ENCODE assay signal across 8 mouse cellular contexts in the genomic region with DNA sequence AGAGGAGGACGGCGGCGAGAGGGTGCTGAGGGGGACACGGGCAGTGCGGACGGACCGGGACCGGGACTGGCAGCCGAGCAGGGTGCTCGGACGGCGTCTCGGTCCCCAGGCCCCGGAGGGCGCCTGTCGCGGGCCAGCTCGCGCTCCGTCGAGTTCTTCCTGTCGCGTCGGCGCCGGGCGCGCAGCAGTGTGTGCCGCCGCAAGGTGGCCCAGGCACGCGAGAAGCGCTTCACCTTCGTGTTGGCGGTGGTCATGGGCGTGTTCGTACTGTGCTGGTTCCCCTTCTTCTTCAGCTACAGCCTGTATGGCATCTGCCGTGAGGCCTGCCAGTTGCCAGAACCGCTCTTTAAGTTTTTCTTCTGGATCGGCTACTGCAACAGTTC. TPM values are rescaled to one million over a fixed set of nuclear protein-coding genes. Genes with fewer than 3 reads are reported as not detected.
A peak's percentile ranks its signal among the peaks of the same experiment; 100 is the strongest.
DNase-seq lines count a peak whose midpoint lies in the region; ATAC-seq and TF ChIP-seq lines count a peak whose summit lies in the region.

No protein-coding gene starts in this region.

- peak overlapping the region; percentile 73 for H3K4me3 ChIP-seq in heart, embryonic 10.5 days
- peak overlapping the region; percentile 42 for H3K4me3 ChIP-seq in intestine, embryonic 15.5 days (replicated peaks)
- H3K4me3 ChIP-seq in olfactory bulb, adult 2 months (ENCODE audit: insufficient read depth, low read depth, low read length): peak overlapping the region; percentile 56

- ATAC-seq in intestine, embryonic 15.5 days: no peak

- WGBS in heart, embryonic 10.5 days: 4% methylated on average over 40 of the region's 40 CpGs
- WGBS in intestine, embryonic 15.5 days: 6% methylated on average over 40 of the region's 40 CpGs
- 10% methylated on average over 40 of the region's 40 CpGs for WGBS in olfactory bulb, adult 2 months

- H3K9me3 ChIP-seq in heart, embryonic 10.5 days: no peaks in the 10 kb centered on the region
- no peaks in the 10 kb centered on the region for H3K9me3 ChIP-seq in intestine, embryonic 15.5 days

- H3K27me3 ChIP-seq in heart, embryonic 10.5 days (ENCODE audit: insufficient read depth, poor library complexity, severe bottlenecking): peaks cover 96% of the 10 kb centered on the region
- peaks cover 76% of the 10 kb centered on the region for H3K27me3 ChIP-seq in intestine, embryonic 15.5 days (replicated peaks)

- H3K36me3 ChIP-seq in heart, embryonic 10.5 days: no peaks in the 10 kb centered on the region
- H3K36me3 ChIP-seq in intestine, embryonic 15.5 days: no peaks in the 10 kb centered on the region

- no peak for TF ChIP-seq CTCF in olfactory bulb, adult 2 months (IDR thresholded peaks at IDR 0.05; ENCODE audit: insufficient read depth, low read depth, low read length)

- no peak for DNase-seq in heart, embryonic 10.5 days (ENCODE audit: low spot score)
- no peak for DNase-seq in heart, adult 9 months (ENCODE audit: low spot score in 2 of 2)
- peak; percentile 30 for DNase-seq in right cerebral cortex, postnatal 4 days
- DNase-seq in right cerebral cortex, postnatal 14 days: no peak
- no peak for DNase-seq in Muller cell, postnatal 12 days (ENCODE audit: inconsistent ontology term)
- DNase-seq in cerebellum, adult 11 months: no peak

- H3K27ac ChIP-seq in heart, embryonic 10.5 days: no peak overlapping the region
- no peak overlapping the region for H3K27ac ChIP-seq in intestine, embryonic 15.5 days
- no peak overlapping the region for H3K27ac ChIP-seq in olfactory bulb, adult 2 months (ENCODE audit: insufficient read depth, low read depth, low read length)

- TF ChIP-seq POLR2A in olfactory bulb, adult 2 months (IDR thresholded peaks at IDR 0.05; ENCODE audit: insufficient read depth, low read depth, low read length): no peak

- peak overlapping the region; percentile 87 for H3K4me2 ChIP-seq in intestine, embryonic 15.5 days (replicated peaks)

- peaks cover 25% of the 10 kb centered on the region for H3K4me1 ChIP-seq in heart, embryonic 10.5 days
- H3K4me1 ChIP-seq in intestine, embryonic 15.5 days (replicated peaks): peaks cover 21% of the 10 kb centered on the region; the same call in 1 of the 2 replicates
- peaks cover 19% of the 10 kb centered on the region for H3K4me1 ChIP-seq in olfactory bulb, adult 2 months (ENCODE audit: control insufficient read depth, insufficient read depth, low read length)

- no peak overlapping the region for H3K9ac ChIP-seq in intestine, embryonic 15.5 days

RNA-seq across cellular contexts. Expression of a gene that starts 2.7 kb away (rescaled TPM):
- polyA plus RNA-seq in heart, embryonic 10.5 days (2016; fragmentation: Nextera tagmentation; extraction: Ambion mirVana): 0.06 and 0.29 TPM in 2 replicates
- polyA plus RNA-seq in intestine, embryonic 15.5 days (2015; fragmentation: Nextera tagmentation; extraction: Ambion mirVana): 0.05 and 0.08 TPM in 2 replicates
- not detected in 2 replicates for polyA plus RNA-seq in olfactory bulb, adult 2 months (2012; ENCODE audit: insufficient read depth, insufficient read length, low replicate concordance, missing spikeins)
